Mouse (Mus musculus) monocyte, adult 59 days (primary cell): Measurements from ENCODE around the gene Ankrd50. TPM values are rescaled to one million over a fixed set of nuclear protein-coding genes. Genes with fewer than 3 reads are reported as not detected.

Experiments used
- total RNA-seq, 2 experiments: library from RNA; stranded (reverse); gene quantifications; one replicate each; pipeline ENCODE4 v1.2.4; 2023

The Ankrd50 gene
- 10 to 100 TPM; 16.8 to 25.7 TPM for total RNA-seq

DNA sequence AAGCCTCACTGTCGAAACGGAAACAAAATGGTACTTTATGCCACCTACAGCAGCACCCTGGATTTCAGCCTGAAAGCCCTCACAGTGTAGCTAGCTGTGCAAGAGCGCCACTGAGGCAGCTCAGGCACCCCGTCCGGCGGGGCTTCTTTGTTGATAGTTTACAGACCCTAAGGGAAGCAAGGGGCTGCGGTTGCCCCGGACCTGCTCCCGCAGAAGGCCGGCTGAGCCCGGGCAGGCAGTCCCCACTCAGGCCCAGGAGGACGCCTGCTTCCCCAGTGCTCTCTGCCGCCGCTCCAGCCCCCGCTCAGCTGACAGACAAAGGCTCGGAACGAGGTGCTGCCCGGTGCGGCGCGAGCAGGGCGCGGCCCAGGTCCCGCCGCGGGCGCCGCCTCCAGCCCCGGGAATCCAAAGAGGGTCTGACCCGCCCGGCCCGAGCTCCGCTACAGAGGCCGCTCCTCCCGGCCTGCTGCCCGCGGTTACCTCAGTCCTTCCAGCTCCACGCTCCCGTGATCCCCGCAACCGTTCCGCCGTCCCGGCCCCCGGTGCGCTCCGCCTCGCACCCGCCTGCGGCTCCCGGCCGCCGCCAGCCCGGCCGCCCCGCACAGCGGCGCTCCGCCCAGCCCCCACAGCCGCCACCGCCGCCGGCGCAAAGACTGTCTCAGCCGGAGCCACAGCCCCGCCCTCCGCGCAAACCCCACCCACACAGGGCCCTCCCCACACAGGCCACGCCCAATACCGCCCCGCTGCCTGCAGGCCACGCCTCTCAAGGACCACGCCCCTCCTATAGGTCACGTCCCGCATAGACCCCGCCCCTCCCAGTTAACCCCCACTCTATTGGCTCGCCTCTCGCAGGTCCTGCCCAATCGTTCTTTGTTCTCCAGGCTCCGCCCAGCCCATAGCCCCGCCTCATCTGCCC, at the start of gene Ankrd50:
Gene Ankrd50 (minus strand): TSS at position 654 of the 916 bp plus-strand sequence.

